Mouse (Mus musculus): Measurements from ENCODE around the gene Tbx5. TPM values are rescaled to one million over a fixed set of nuclear protein-coding genes. Genes with fewer than 3 reads are reported as not detected.

The Tbx5 gene
- total and polyA plus RNA-seq, 2 experiments = not detected

- Histone ChIP-seq H3K4me3 (ENCODE audit: insufficient read depth, low read depth, low read length) (no peak overlapping the region), H3K27me3 (ENCODE audit: control insufficient read depth, insufficient read depth, low read length) (peaks cover 10% of the 10 kb centered on the region; the same call in 1 of the 2 replicates), H3K4me1 (ENCODE audit: control insufficient read depth, insufficient read depth, low read length) (no peaks in the 10 kb centered on the region), H3K27ac (replicated peaks; ENCODE audit: insufficient read depth, low read depth, low read length) (no peak overlapping the region), H3K9ac (ENCODE audit: low read depth, low read length) (no peak overlapping the region), H3K79me2 (ENCODE audit: control insufficient read depth, insufficient read depth, low read length) (no peaks in the 10 kb centered on the region), H3K36me3 (ENCODE audit: control insufficient read depth, insufficient read depth, low read length) (no peaks in the 10 kb centered on the region)
- no peak for TF ChIP-seq POLR2A (IDR thresholded peaks at IDR 0.05; ENCODE audit: extremely low read depth, insufficient read depth, low read length)
- no peak for TF ChIP-seq CTCF (IDR thresholded peaks at IDR 0.05; ENCODE audit: low read depth, low read length)
- no peak for DNase-seq (ENCODE audit: extremely low read depth, low read depth, low spot score)
These were observed 26.0 kb upstream of the Tbx5 start for GRCm38 (mm10) chr5:119806467-119806866.

- Histone ChIP-seq H3K36me3 (ENCODE audit: control insufficient read depth, insufficient read depth, low read length) (no peaks in the 10 kb centered on the region), H3K27ac (replicated peaks; ENCODE audit: insufficient read depth, low read depth, low read length) (no peak overlapping the region), H3K4me3 (ENCODE audit: insufficient read depth, low read depth, low read length) (no peak overlapping the region), H3K79me2 (ENCODE audit: control insufficient read depth, insufficient read depth, low read length) (no peaks in the 10 kb centered on the region), H3K9ac (ENCODE audit: low read depth, low read length) (no peak overlapping the region), H3K4me1 (ENCODE audit: control insufficient read depth, insufficient read depth, low read length) (no peaks in the 10 kb centered on the region), H3K27me3 (ENCODE audit: control insufficient read depth, insufficient read depth, low read length) (peaks cover 12% of the 10 kb centered on the region; the same call in 1 of the 2 replicates)
- no peak for DNase-seq (ENCODE audit: extremely low read depth, low read depth, low spot score)
- TF ChIP-seq CTCF (IDR thresholded peaks at IDR 0.05; ENCODE audit: low read depth, low read length) = no peak
- 7% methylated on average over 20 of the region's 20 CpGs for WGBS
These were observed 24.8 kb upstream of the Tbx5 start for GRCm38 (mm10) chr5:119807481-119808183.

DNA sequence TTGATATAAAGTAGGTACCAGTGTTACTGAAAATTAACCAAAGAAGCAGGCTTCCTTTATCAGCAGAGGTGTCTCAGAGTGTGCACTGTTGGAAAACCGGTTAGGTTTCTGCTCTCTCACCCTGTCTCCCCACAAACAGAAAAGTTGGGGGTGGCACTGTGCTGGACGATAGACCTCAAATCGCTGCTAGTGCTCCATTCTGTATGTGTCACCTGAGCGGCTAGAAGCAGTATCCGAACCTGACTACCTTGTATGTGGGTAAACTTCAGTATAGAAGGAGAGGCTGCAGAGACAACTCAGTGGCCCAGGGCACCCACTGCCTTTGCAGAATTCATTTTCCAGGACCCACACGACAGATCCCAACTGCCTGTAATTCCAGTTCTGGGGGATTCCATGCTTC is 23.8 kb upstream of the Tbx5 start:
- no peaks in the 10 kb centered on the region for H3K4me1 ChIP-seq (ENCODE audit: control insufficient read depth, insufficient read depth, low read length)
- H3K79me2 ChIP-seq (ENCODE audit: control insufficient read depth, insufficient read depth, low read length) = no peaks in the 10 kb centered on the region
- H3K27ac ChIP-seq (replicated peaks; ENCODE audit: insufficient read depth, low read depth, low read length) = no peak overlapping the region
- no peak for DNase-seq (ENCODE audit: extremely low read depth, low read depth, low spot score)
- no peak overlapping the region for H3K4me3 ChIP-seq (ENCODE audit: insufficient read depth, low read depth, low read length)
- H3K36me3 ChIP-seq (ENCODE audit: control insufficient read depth, insufficient read depth, low read length) = no peaks in the 10 kb centered on the region
- peaks cover 11% of the 10 kb centered on the region; the same call in 1 of the 2 replicates for H3K27me3 ChIP-seq (ENCODE audit: control insufficient read depth, insufficient read depth, low read length)
- 64% methylated on average over 6 of the region's 6 CpGs for WGBS
- TF ChIP-seq POLR2A (IDR thresholded peaks at IDR 0.05; ENCODE audit: extremely low read depth, insufficient read depth, low read length) (no peak), CTCF (IDR thresholded peaks at IDR 0.05; ENCODE audit: low read depth, low read length) (no peak)
- no peak overlapping the region for H3K9ac ChIP-seq (ENCODE audit: low read depth, low read length)

DNA sequence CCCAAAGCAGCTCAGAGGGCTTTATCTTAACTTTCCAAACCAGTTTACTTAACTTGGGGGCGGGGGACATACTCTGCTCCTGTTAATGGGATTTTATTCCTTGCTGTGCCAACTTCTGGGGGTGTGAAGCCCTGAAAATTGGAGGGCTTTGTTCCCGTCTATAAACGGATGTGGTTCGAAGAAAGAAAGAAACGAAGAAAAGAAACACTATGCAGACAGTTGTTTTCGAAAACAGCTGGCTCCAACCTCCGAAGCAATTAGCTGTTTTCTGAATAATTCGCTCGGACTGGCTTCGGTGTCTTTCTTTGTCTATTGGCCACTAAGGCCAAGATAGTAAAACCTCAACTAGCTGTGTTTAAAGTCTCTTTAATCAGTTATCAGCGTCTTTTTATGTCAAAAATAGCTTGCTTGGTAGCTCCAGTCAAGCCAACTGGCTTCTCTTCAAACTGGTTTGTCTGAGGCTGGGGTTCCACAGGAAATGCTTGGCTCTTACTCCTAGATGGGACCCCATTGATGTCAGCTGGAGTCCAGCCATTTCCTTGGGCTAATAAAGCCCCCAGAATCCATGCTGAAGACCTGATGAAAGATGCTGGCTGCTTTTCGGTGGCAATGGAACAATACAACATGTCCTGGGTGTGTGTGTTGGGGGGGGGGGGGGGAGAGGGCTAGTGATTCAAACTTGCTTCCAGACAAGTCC is 21.3 kb upstream of the Tbx5 start:
- TF ChIP-seq CTCF (IDR thresholded peaks at IDR 0.05; ENCODE audit: low read depth, low read length) (no peak), POLR2A (IDR thresholded peaks at IDR 0.05; ENCODE audit: extremely low read depth, insufficient read depth, low read length) (no peak)
- peaks cover 11% of the 10 kb centered on the region; the same call in 1 of the 2 replicates for H3K27me3 ChIP-seq (ENCODE audit: control insufficient read depth, insufficient read depth, low read length)
- DNase-seq (ENCODE audit: extremely low read depth, low read depth, low spot score) = no peak

GRCm38 (mm10) chr5:119815247-119815646 is 17.2 kb upstream of the Tbx5 start:
- WGBS = 55% methylated on average over 1 of the region's 1 CpGs
- H3K4me3 ChIP-seq (ENCODE audit: insufficient read depth, low read depth, low read length) = no peak overlapping the region
- H3K9ac ChIP-seq (ENCODE audit: low read depth, low read length) = no peak overlapping the region
- no peaks in the 10 kb centered on the region for H3K4me1 ChIP-seq (ENCODE audit: control insufficient read depth, insufficient read depth, low read length)
- H3K79me2 ChIP-seq (ENCODE audit: control insufficient read depth, insufficient read depth, low read length) = no peaks in the 10 kb centered on the region
- TF ChIP-seq POLR2A (IDR thresholded peaks at IDR 0.05; ENCODE audit: extremely low read depth, insufficient read depth, low read length) = no peak
- no peak for TF ChIP-seq CTCF (IDR thresholded peaks at IDR 0.05; ENCODE audit: low read depth, low read length)
- H3K27me3 ChIP-seq (ENCODE audit: control insufficient read depth, insufficient read depth, low read length) = peaks cover 8% of the 10 kb centered on the region; the same call in 1 of the 2 replicates
- no peak overlapping the region for H3K27ac ChIP-seq (replicated peaks; ENCODE audit: insufficient read depth, low read depth, low read length)
- DNase-seq (ENCODE audit: extremely low read depth, low read depth, low spot score) = no peak
- H3K36me3 ChIP-seq (ENCODE audit: control insufficient read depth, insufficient read depth, low read length) = no peaks in the 10 kb centered on the region

More for the DNA sequence above, 21.3 kb upstream of the Tbx5 start:
- no peaks in the 10 kb centered on the region for H3K79me2 ChIP-seq (ENCODE audit: control insufficient read depth, insufficient read depth, low read length)
- no peaks in the 10 kb centered on the region for H3K4me1 ChIP-seq (ENCODE audit: control insufficient read depth, insufficient read depth, low read length)
- 51% methylated on average over 12 of the region's 12 CpGs for WGBS
- no peak overlapping the region for H3K9ac ChIP-seq (ENCODE audit: low read depth, low read length)
- H3K4me3 ChIP-seq (ENCODE audit: insufficient read depth, low read depth, low read length) = no peak overlapping the region
- H3K36me3 ChIP-seq (ENCODE audit: control insufficient read depth, insufficient read depth, low read length) = no peaks in the 10 kb centered on the region
- no peak overlapping the region for H3K27ac ChIP-seq (replicated peaks; ENCODE audit: insufficient read depth, low read depth, low read length)

DNA sequence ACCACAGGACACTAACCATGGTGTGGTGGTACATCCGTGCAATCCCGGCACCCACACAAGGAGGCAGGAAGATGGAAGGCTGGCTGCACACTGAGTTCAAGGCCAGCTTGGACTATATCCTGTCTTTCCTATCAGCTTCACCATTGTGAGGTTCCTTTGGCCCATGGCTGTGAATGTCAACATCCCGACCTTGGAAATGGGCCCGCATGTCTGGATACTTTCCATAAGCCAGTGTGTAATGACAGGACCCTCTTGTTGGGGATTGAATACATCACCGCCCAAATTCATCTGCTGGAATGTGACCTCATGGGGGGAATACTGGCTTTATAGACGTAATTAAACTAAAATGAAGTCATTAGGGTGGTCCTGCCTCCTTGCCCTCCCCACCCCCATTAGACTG is 12.0 kb upstream of the Tbx5 start:
- no peak overlapping the region for H3K9ac ChIP-seq (ENCODE audit: low read depth, low read length)
- H3K27ac ChIP-seq (replicated peaks; ENCODE audit: insufficient read depth, low read depth, low read length) = no peak overlapping the region
- H3K4me1 ChIP-seq (ENCODE audit: control insufficient read depth, insufficient read depth, low read length) = no peaks in the 10 kb centered on the region
- no peaks in the 10 kb centered on the region for H3K79me2 ChIP-seq (ENCODE audit: control insufficient read depth, insufficient read depth, low read length)
- no peaks in the 10 kb centered on the region for H3K27me3 ChIP-seq (ENCODE audit: control insufficient read depth, insufficient read depth, low read length)
- WGBS = 77% methylated on average over 6 of the region's 6 CpGs
- no peak for DNase-seq (ENCODE audit: extremely low read depth, low read depth, low spot score)
- H3K36me3 ChIP-seq (ENCODE audit: control insufficient read depth, insufficient read depth, low read length) = no peaks in the 10 kb centered on the region
- TF ChIP-seq POLR2A (IDR thresholded peaks at IDR 0.05; ENCODE audit: extremely low read depth, insufficient read depth, low read length) (no peak), CTCF (IDR thresholded peaks at IDR 0.05; ENCODE audit: low read depth, low read length) (no peak)
- H3K4me3 ChIP-seq (ENCODE audit: insufficient read depth, low read depth, low read length) = no peak overlapping the region
